Mouse (Mus musculus) MEL (cell line): ENCODE data around the gene Limk2.

Source experiments
- CHD2 ChIP-seq: IDR thresholded peaks from 2 replicates; pipeline ENCODE4 v1.6.1; 2011; ENCODE audit warnings: low read length, improper control_type of control experiment
- CTCF ChIP-seq, 3 experiments: IDR thresholded peaks in 2 of 3; conservative IDR thresholded peaks in 1 of 3; 2 replicates each; pipeline ENCODE4 v1.5.1; 2011 to 2012; ENCODE audit warnings: low read length in 3 of 3, low read depth in 2 of 3, mild to moderate bottlenecking in 2 of 3, improper control_type of control experiment in 1 of 3, inconsistent platforms in 1 of 3, mixed read lengths in 1 of 3, moderate library complexity in 1 of 3; ENCODE audit not compliant: control insufficient read depth in 1 of 3, insufficient read depth in 1 of 3, poor library complexity in 1 of 3, severe bottlenecking in 1 of 3
- EP300 ChIP-seq, 2 experiments: IDR thresholded peaks; 2 replicates each; pipeline ENCODE4 v1.6.1; 2011; ENCODE audit warnings: improper control_type of control experiment in 2 of 2, low read length in 2 of 2, low read depth in 1 of 2, mild to moderate bottlenecking in 1 of 2
- GATA1 ChIP-seq: IDR thresholded peaks from 2 replicates; pipeline ENCODE4 v1.6.1; 2011; ENCODE audit warnings: low read depth, low read length, improper control_type of control experiment
- HCFC1 ChIP-seq: IDR thresholded peaks from 2 replicates; pipeline ENCODE4 v1.6.1; 2012; ENCODE audit warnings: low read depth, mild to moderate bottlenecking, inconsistent platforms, low read length, improper control_type of control experiment, moderate library complexity
- KAT2A ChIP-seq: conservative IDR thresholded peaks from 2 replicates; pipeline ENCODE4 v1.6.1; 2012; ENCODE audit warnings: low read depth, low read length, improper control_type of control experiment, inconsistent platforms
- MAX ChIP-seq: IDR thresholded peaks from 2 replicates; pipeline ENCODE4 v1.6.1; 2011; ENCODE audit warnings: low read length, improper control_type of control experiment
- MAZ ChIP-seq: IDR thresholded peaks from 2 replicates; pipeline ENCODE4 v1.6.1; 2012; ENCODE audit warnings: low read depth, mild to moderate bottlenecking, inconsistent platforms, low read length, improper control_type of control experiment
- MEF2A ChIP-seq: IDR thresholded peaks from 2 replicates; pipeline ENCODE4 v1.6.1; 2014; ENCODE audit warnings: low read depth, mild to moderate bottlenecking, inconsistent platforms, low read length, improper control_type of control experiment; ENCODE audit not compliant: poor library complexity, insufficient replicate concordance, severe bottlenecking; ENCODE audit errors: extremely low read depth
- MXI1 ChIP-seq: IDR thresholded peaks from 2 replicates; pipeline ENCODE4 v1.6.1; 2011; ENCODE audit warnings: mild to moderate bottlenecking, low read depth, low read length, improper control_type of control experiment
- NRF1 ChIP-seq: IDR thresholded peaks from 2 replicates; pipeline ENCODE4 v1.6.1; 2014; ENCODE audit warnings: low read depth, mild to moderate bottlenecking, inconsistent platforms, low read length, improper control_type of control experiment, moderate library complexity; ENCODE audit not compliant: poor library complexity, insufficient read depth, severe bottlenecking
- POLR2A ChIP-seq, 2 experiments: IDR thresholded peaks; 2 replicates each; pipeline ENCODE4 v1.6.1; 2011 to 2012; ENCODE audit warnings: low read length in 2 of 2, mild to moderate bottlenecking in 2 of 2, control low read depth in 1 of 2, improper control_type of control experiment in 1 of 2, low read depth in 1 of 2, moderate library complexity in 1 of 2; ENCODE audit not compliant: control insufficient read depth in 1 of 2, insufficient read depth in 1 of 2, poor library complexity in 1 of 2
- USF1 ChIP-seq: IDR thresholded peaks from 2 replicates; pipeline ENCODE4 v1.6.1; 2014; ENCODE audit warnings: low read depth, mild to moderate bottlenecking, inconsistent platforms, low read length, improper control_type of control experiment, moderate library complexity

DNA sequence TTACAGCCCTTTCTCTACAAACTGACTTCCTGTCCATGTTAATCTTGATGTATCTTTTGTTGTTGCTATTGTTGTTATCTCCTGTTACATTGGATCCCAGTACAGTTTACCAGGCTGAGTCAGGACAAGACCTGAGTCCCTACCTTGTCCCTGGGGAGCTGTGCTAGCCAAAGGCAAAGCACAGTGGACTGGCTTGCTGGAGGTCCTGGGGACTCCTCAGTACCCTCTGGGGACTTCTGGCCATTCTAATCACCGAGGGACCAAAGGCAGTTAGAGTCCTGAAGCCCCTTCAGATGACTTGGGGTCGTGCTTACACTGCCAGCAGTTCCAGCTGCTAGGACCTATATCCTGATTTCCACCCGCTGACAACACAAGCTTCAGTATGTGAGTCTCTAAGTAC, 45.5 kb upstream of the Limk2 start:
- no peak for TF ChIP-seq CHD2
- no peak for TF ChIP-seq CTCF (IDR thresholded peaks at IDR 0.05 in 2 of 3, conservative IDR thresholded peaks at IDR 0.05 in 1 of 3; ENCODE audit: control insufficient read depth in 1 of 3, insufficient read depth in 1 of 3, low read depth in 2 of 3, low read length in 3 of 3, poor library complexity in 1 of 3, severe bottlenecking in 1 of 3)
- TF ChIP-seq MEF2A, result no peak
- no peak for TF ChIP-seq MAZ
- no peak for TF ChIP-seq MXI1
- no peak for TF ChIP-seq USF1
- no peak for TF ChIP-seq EP300 (IDR thresholded peaks at IDR 0.05; ENCODE audit: low read depth in 1 of 2, low read length in 2 of 2)
- no peak for TF ChIP-seq POLR2A (IDR thresholded peaks at IDR 0.05; ENCODE audit: control insufficient read depth in 1 of 2, insufficient read depth in 1 of 2, low read depth in 1 of 2, low read length in 2 of 2, poor library complexity in 1 of 2)
- TF ChIP-seq NRF1, result no peak
- no peak for TF ChIP-seq HCFC1
- TF ChIP-seq KAT2A, result no peak
- TF ChIP-seq GATA1, result no peak
- no peak for TF ChIP-seq MAX
